Mouse (Mus musculus) skeletal muscle tissue, adult 2 months (tissue): ENCODE data around the gene Coro2b.

Experiments used
- DNase-seq: peaks from one replicate; pipeline ENCODE4 v3.0.0-alpha.2; 2012; ENCODE audit warnings: low read depth, low spot score

Coro2b gene

DNA sequence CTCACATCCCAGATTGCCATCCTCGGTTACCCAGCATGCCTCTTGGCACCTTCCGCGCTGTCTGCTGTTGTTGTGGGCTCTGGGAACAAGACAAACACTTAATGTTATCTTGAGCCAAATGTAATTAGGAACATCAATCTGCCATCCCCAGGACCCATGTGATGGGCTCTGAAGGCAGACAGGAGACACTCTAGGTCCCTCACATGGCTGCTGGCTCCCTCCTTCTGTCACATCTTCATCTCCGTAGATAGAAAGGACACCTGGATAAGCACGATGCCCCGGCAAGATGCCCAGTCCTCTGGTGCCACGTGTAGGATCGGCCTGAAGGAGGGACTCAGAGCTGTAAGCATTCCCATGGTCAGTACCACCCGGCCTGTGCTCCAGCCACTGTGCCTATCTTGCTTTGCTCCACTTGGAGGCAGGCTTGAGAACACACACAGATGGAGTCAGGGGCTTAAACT is 2.4 kb upstream of the Coro2b start:
- no peak for DNase-seq

DNA sequence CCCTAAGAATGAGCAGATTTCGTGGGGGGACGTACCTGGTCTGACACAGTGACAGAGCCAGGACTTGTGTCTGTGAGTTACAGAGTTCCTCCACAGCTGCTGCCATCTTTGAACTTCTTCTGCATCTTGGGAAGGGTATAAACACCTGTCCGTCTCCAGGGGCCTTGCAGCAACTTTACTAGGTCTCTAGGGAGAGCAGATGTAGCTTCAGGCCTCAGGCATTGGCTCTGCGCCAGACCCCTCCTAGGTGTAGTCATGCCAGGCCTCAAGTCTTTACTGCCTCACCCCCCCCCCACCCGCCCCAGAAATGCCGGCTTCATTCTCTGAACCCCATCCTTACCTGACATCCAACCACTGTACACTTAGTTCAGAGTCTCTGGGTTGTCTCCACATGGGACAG is 1.1 kb upstream of the Coro2b start:
- DNase-seq = no peak

DNA sequence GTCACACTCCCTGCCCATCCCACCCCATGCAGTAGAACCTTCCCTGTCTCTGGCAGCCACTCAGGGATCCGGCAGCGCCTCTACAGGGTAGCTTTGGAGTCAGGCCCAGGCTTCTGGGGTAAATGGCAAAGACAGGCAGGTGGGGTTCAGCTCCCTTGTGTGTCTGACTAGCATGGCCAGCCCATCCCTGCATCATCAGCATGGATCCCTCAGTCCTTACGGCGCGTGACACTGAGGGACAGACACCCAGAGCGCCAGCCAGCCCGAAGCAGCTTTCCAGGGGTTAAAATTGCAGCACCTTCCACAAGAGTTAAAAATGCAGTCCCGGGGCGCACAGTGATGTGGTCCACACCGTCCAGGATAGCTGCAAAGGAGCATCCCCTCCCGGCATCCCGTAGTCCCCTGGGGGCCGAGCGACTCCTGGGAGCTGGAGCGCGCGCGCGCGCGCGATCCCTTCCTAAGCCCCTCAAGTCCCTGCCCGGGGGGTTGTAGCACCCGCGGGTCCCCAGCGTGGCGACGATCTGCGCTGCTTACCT is 657 bp downstream of the Coro2b start:
- DNase-seq = no peak

DNA sequence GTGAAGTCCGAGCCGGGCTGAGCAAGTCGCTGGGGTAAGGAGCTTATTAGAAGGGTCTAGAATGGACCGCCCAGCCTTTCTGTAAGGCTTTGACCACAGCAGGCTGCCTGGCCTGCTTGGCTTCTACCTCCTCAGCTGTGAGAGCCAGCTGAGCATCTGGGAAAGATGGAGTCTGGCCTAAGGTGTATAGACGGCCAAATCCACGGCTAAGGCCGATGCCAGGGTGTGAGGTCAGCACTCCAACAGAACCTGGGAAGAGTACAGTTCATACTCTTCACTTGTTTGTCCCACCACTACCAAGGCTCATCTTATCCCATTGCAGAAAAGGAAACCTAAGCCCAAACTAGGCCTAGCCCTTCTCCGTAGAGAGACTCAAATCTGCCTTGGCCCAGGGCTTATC is 1.3 kb downstream of the Coro2b start:
- DNase-seq = no peak

DNA sequence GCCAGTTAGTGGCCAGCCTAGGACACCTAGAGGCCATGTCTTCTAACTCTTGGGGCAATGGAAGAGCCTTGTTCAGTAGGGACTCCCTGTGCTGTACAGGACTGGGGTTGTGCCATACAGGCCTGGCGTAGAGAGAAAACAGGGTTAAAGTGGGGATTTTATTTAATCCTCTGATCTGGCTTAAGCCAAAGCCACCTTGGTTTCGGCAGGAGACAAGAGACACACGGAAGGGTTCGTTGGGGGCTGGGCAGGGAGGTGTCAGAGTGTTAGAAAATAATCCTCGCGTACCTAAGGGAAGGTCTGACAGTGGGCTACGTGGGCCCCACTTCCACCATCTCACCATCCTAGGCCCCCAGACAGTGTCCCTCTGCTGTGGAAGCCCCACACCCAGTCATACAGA is 2.2 kb downstream of the Coro2b start:
- DNase-seq = no peak

DNA sequence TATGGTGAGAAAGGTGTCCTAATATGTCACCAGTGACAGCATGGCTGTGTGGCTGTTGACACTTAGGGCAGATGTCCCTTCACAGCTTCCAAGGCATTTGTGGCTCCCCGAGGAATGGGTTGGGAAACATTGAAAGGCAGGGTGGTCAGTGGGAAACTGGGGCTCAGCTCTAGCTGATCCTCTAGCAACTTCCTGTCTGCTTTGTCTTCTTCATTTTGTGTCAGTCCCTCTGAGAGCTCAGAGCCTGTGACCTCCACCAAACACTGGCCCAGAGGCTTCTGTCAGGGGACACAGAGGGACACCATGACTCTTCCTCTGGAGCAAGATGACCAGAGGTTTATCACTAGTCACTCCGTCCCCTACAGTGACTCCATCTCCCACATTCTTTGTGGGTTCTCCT is 2.7 kb downstream of the Coro2b start:
- no peak for DNase-seq

DNA sequence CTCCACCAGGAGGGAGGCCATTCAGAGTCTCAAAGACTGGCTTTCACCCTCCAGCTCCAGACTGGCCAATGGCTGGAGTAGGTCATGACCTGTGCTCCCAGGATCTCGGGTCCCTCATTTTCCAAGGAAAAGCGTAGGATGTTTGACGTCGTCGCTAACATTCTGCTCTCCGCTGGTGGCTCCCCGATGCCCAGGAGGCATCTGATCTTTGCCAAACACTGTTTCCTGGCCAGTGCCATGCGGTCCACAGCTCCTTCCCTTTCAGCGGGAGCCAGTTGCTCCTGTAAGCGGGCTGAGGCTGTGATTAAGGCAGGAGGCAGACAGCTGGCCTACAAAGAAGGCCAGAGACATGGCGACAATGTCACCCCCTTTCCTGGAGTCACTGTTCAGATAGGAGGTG is 4.0 kb downstream of the Coro2b start:
- no peak for DNase-seq

DNA sequence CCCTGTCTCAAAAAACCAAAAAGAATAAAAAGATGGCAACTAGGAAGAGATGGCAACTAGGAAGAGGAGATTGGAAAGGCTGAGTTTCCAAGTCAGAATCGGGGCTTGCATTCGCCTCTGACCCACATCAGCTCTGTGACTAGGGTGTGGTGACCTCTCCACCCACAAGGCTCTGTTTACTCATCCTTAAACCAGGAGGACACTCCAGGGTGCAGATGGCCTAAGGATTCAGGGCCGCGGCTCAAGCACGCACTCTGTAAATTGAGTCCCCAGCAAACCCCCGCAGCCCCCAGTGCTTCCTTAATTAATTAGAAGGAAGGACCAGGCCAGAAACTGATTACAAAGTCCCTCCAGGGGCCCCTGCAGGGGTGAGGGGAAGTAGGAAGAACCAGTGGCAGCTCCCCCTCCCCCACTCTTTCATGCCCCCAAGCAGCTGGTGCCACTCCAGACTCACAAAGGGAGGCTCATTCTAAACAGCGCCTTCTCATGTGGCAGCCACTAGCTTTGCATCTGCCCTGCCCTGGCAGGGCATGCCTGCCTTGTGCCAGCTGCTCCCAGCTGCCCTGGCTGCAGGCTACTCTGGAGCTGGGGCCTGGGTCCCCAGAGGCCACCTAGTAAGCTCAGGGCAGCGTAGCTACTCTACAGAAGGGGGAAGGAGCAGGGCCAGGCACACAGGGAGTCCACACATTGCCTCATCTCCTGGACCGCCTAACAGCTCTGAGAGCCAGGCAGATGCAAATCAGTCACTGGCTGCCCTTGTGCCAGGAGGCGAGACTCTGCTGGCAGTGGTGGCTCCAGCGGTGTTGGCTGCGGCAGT is 5.2 kb downstream of the Coro2b start:
- DNase-seq = peak; percentile 77

DNA sequence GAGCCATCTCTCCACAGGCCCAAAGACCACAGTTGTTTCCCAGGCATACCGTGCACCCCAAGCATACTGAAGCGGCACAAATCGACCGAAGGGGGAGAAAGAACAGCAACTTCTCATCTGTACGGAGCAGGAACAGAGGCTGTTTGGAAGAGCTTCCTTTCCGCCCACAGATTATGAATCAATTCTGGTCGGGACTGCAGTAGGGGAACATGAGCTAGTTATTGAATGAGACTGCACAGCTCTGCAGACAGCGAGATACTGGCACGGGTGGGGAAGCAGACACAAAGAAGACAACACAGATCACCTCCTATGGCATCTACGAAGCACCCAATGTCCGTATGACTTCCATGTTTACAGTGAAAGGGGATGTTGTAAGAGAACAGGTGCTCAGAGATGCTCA is 8.3 kb downstream of the Coro2b start:
- DNase-seq = no peak

DNA sequence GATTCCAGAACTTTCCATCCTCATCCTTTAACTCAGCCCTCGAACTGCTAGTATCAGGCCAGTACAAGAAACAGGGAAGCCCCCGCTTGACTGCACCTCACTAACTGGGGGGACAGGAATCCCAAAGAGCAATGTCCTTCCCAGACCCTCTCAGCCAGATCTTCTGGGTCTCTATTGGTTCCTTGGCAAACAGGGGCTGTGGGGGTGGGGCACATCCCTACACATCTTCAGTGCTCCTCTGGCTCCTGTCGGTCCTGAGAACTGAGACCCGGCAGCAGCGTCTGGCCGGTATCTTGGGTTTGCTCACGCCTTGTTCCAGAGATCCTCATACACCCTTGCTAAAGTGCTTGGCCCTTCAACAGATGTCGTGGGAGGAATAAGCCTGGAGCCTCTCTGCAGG is 10.0 kb downstream of the Coro2b start:
- no peak for DNase-seq

DNA sequence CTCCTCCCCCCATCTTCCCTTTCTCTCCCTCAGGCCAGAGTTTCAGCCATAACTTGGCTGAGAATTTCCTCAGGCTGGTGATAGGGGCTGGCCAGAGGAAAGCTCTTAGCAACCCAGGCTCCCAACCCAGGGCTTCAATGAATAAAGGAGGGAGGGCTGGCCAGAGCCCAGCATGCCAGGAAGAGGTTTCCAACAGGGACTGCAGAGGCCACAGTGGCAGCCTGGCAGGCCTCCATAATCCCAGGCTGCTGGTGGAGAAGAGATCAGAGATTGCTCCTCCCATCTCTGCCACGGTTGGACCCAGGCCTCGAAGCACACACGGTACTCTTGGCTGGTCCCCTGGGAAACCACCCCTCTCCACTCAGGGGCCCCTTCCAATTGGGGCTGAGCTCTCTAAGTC is 10.4 kb downstream of the Coro2b start:
- DNase-seq = no peak

DNA sequence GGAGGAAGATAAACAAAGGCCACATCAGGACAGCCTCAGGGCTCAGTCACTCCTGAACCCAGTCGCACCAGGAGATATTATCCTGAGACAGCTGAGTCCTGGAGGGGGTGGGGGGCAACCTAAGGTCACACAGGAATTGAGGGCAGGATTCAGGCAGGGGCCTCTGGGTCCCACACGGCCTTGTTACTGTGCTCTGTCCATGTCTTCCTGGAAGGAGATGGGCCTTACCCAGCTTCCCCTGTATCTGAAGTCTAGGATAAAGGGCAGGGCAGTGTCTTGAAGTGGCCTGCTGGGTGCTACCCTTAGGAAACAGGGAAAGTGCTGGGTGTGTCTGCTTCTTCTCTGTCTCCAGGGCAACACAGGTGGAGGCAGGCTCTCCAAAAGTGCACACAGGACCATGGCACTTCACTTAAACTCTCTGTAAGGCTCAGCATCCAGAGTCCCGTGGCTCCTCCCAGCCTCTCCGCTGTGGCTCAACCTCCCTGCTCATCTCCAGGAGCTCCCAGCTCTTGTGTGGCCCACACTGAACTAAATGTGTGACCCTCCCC is 12.0 kb downstream of the Coro2b start:
- no peak for DNase-seq

DNA sequence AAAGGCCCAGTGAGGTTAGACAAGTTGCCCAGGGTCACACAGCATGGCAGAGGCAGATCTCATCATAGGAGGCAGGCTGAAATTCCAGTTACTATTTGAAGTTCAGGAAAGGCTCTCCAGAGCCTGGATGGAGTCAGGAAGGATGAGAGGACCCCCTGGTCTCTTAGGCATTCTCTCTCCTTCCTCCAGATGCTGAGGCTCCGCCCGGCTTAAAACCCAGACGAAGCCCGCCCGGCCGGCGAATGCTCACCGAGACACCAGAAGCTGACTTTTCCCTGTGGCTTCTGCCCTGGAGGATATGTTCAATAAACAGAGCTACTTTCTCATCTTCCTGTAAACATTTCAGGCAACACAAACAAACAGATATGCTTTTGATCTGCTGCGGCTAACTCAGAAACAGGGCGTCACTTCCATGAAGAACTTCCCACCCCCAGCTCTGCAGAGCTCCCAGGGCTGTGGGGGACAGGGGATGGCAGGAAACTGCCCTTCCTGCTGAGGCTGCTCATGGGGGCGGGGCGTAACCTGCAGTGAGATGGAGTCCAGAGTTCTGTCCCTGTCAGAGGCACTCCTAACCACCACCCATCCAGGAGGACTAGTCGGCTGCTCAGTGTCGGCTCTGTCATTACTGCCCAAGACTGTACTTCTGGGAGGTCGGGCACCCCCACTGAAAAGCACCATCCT is 13.9 kb downstream of the Coro2b start:
- no peak for DNase-seq

DNA sequence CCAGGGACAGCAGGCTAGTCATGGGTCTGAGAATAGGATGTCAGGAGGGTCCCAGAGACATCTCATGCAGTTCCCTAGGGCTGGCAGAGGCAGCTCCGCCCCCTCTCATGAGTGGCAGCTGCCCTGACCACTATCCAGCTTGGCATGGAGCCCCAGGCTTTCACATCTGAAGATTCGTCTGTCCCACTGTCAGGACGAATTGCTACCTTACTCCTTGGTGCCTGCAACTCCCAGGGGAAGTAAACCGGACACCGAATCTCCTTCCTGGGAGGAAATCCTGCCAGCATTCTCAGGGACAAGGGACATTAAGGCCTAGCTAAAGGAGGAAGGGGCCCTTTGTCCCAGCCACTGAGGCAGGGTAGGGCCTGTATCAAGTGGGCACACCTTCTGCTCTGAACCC is 14.6 kb downstream of the Coro2b start:
- no peak for DNase-seq

DNA sequence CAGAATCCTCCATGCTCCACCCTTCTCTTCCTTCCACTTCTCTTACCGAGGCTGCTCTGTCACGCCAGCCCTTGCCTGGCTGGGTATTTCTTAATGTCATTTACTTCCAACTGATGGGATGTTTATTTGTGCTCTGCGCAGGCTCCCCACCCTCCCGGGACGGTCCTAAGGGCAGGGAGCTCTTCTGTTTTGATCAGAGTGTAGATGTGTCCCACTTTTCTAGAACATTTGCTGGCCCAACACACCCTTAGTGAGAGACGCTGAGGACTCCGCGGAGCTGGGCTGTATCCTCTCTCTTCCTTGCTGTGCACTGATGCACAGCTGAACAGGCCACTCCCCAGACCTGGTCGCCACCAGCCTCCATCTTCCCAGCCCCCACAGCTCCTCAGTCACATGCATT is 15.3 kb downstream of the Coro2b start:
- peak; percentile 68 for DNase-seq

DNA sequence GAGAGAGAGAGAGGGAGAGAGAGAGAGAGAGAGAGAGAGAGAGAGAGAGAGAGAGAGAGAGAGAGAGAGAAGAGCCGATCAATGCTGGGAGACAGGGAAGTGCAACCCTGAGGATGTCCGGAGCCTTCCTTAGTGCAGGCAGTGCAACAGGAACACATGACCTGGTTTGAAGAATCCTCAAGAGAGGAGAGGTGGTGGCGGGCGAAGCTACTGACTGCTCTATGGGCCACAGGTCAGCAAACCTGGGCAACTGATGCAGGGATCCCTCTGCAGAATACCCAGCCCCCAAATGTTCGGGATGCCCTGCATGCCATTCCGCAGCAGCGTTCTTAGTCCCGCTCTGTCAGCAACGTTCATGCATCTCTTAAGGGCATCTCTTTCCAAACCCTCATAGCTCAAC is 15.9 kb downstream of the Coro2b start:
- DNase-seq = no peak

DNA sequence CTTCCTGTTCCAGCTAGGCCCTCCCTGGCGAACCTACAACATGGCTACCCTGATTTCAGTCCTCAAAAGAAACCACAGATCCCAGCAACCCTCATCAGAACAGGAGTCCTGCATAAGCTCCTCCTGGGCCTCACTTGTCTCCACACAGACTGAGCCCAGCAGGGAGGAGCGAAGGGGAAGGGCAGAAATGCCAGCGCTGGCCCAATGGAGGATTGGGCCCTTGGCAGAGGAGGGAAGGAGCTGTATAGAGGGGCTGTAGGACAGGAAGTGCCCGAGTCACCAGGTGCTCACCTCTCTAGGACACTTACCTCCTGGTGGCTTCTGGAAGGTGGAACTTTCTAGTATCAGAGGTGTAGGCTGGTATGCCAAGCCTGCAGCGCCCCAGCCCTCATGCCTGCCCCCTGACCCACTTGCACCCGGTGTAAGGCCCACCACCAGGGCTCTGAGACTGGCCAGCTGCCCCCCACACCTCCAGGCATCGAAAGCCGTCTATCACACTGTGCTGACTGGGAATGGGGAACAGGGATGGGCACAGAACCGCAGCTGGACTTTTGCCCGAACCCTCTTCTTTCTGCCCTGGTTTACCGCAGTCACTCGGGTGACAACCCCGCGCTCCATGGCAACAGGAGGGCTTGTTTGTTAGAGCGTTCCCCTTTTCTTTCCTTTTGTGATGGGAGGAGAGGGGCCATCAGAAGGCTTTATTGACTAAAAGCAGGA is 16.9 kb downstream of the Coro2b start:
- DNase-seq = no peak

DNA sequence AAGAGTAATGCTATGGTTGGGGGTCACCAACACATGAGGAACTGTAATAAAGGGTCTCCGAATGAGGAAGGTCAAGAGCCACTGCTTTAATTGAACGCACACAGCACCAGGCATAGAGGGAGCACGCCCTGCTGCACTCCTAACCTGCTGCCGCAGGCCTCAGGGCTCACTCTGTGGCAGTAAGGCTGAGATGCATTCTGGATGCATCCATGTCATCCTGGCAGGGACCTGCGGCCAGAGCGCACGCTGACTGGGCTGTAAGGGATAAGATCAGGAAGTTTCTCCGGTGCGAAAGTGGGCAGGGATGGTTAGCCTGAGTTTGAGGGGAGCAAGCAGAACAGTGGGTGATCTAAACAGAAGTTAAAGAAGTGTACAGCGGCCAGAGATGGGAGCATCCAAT is 17.5 kb downstream of the Coro2b start:
- no peak for DNase-seq

DNA sequence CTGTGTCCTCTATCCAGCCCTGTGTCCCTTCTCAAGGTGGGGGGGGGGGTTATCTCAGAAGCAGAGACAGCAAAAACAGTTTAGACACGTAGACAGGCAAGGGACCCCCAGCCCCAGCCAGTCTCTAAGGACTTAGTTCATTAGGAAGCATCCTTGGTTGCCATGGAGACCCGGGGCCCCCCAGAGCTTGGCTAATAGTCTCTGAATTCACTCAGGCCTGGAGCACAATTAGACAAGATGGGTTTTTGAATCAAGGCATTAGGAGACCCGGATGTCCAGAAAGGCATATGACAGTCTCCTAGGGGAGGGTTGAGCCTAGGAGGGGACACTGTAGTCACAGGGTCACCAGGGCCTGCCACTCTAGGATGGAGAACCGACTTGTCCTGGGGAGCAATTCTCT is 18.3 kb downstream of the Coro2b start:
- DNase-seq = no peak

DNA sequence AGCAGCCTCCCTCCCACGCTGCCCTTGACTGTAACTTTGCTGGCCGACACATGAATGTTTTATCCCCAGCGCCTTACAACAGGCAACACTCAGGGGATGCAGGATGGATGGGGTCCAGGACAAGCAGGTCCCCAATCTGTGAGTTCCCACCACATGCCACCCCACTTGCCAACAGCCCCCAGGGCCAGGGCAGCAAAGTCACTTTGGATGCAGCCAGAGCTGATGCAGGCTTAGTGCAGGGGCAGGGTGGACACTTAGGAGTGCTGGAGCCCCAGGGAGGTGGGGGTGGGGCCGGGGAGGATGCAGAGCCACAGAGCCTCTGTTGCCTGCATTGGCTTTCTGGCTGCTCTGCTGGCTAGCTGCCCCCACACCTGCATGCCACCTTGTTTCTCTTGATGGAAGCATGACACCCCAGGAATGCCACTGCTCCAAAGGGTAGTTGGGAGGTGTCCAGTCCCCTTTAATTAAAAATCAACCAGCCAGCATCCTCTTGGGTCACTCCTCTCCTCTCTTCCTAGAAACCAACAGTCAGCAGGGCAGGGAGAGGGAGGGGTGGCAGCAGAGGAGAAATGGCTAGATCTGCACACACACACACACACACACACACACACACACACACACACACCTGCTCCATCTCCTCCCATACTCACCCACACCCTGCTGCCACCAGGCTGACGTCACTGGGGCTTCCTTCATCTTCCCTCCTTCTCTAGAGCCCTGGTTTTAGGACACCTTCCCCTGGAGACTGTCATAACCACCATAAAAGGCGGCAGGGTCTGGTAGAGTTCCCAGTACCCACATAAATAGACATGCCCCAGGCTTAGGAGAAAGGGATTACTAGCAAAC is 19.5 kb downstream of the Coro2b start:
- DNase-seq = no peak

DNA sequence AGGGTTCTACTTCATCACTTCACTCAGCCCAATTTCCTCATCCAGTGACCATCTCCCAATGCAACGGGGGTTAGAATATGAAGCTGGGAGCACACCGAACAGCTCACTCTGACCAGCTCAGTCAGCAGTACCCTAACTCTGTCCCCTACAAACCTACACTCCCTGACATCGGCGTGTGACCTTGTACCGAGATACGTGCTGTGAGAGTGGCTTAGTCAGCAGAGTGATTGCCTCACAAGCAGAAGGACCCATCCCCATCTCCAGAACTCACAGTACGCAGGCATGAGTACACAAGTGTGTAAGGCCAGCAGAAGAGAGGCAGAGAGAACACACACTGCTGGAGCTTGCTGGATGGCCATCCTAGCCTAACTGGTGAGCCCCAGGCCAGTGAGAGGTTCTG is 21.7 kb downstream of the Coro2b start:
- no peak for DNase-seq
